Mouse (Mus musculus): ENCODE results near the gene Dcxr.

The Dcxr gene

GRCm38 (mm10) chr11:120728530-120729240, 1.6 kb upstream of the Dcxr start:
- DNase-seq = no peak

DNA sequence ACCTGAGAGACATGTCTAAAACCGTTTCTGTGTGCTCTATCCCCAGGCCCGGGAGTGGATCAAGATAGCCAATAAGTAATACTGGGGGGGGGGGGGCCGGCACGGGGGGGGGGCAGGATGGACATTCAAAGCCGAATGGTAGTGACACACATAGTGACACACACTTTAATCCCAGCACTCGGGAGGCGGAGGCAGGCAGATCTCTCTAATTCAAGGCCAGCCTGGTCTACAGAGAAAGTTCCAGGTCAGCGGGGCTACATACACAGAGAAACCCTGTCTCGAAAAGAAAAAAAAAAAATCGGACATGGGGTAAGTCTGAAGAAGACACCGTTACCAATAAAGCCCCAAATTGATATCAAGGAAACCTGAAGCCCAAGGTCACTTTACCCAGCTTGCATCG, 483 bp upstream of the Dcxr start:
- no peak for DNase-seq

GRCm38 (mm10) chr11:120726243-120727168, 575 bp downstream of the Dcxr start:
- DNase-seq = no peak

DNA sequence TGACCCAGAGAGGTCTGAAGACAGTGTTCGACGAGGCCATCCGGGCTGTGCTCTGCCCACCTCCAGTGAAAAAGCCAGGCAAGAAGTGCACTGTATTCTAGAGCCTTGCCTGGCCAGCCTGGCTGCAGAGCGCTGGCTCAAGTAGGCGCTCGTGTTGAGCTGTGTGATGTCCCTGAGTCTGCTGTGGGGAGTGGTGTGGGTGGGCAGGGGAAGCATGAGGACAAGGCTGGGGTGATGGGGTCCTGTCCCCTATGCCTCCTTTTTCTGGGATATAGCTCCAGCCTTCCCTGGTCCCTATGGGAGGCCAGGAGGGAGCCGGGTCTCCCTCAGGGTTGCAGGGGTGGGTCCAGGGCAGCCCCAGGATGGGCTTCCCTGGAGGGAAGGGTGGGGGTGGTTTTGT, 3.6 kb downstream of the Dcxr start:
- no peak for DNase-seq

DNA sequence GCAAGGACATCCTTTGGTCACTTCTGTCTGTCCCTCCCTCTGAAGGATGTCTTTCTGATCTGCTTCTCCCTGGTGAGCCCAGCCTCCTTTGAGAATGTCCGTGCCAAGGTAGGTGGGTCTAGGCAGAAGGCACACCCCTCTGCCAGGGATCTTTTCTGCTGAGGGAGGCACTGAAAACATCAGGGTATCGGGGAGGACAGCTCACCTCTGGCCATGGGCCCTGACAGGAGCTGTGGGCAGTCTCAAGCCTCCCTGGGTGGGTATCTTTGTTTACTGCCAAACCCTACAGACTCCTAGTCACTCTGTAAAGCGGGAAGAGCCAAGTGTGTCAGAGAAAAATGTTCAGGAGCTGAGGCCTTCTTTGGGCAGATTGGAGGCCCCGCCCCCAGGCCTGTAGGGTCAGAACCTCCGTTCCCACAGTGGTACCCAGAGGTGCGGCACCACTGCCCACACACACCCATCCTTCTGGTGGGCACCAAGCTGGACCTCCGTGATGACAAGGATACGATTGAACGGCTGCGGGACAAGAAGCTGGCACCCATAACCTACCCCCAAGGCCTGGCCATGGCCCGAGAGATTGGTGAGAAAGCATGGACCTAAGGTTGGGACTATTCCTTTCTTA, 4.2 kb downstream of the Dcxr start:
- DNase-seq = no peak

- no peak for DNase-seq
These were observed 4.9 kb downstream of the Dcxr start for GRCm38 (mm10) chr11:120722067-120722630.

- peak; percentile 63 for DNase-seq
These were observed 5.7 kb downstream of the Dcxr start, which contains the start of gene Rac3 for GRCm38 (mm10) chr11:120721124-120722066. TSS of gene Rac3 (plus strand) at chr11:120721470.

GRCm38 (mm10) chr11:120720450-120720849, 6.6 kb downstream of the Dcxr start:
- DNase-seq = peak; percentile 90

DNA sequence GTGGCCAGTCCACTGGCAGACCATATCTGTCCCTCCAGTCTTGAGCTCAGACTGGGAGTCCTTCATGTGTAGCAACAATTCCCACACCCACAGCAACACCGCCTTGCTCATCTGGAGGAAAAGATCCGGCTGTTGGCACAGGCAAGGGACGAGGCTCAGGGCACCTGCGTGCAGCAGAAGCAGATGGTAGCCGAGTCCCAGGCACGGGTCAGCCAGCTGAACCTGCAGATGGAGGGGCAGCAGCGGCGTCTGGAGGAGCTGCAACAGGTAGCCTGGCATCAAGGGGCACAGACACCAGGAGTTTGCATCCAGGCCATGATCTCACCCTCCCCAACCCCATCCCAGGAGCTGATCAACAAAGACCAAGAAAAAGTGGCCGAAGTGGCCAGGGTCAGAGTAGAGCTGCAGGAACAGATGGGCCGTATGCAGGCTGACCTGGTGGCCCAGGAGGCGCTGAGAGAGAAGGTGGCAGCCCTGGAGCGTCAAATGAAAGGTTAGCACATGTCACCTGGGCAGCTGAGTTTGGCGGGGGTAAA, 7.2 kb downstream of the Dcxr start:
- DNase-seq = no peak

DNA sequence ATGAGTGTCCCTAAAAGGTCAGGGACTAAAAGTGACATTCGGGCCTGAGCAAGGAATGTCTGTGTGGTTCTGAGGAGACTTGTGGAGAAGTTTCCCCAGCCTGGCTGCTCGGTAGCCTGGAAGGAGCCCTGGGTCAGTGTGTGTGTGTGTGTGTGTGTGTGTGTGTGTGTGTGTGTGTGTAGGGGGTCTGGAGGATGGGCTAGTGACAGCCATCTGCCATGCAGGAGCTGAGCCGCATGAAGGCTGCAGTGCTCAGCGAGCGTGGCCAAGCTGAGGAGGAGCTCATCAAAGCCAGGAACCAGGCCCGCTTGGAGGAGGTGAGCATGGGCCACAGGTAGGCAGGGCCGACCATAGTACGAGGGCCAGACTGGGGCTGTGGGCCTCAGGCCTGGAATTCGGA, 7.8 kb downstream of the Dcxr start:
- DNase-seq = no peak

- DNase-seq = no peak
These were observed 11.9 kb downstream of the Dcxr start for GRCm38 (mm10) chr11:120715131-120715530.

DNA sequence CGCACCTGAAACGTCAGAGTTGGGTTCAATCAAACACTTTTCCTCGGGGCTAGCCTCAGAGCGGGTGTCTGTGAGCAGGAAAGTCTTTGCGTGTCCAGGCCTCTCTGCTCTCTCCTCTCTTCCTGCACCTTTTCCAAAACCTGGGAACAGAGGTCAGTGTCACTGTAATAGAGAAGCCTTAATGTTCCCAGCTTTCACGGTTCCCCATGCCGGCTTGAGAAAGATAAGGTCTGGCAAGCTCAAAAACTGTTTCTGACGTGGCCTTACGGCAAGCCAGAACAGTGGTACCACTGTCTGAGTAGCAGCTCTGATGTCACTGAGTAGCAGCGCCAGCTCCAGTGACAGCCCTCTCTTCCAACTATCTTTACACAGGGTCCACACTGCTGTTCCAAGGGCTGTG, 12.5 kb downstream of the Dcxr start:
- no peak for DNase-seq

- DNase-seq = peak; percentile 99
These were observed 13.2 kb downstream of the Dcxr start, which contains the start of the genes Cenpx and Lrrc45 for GRCm38 (mm10) chr11:120713580-120714518. TSS of gene Cenpx (minus strand) at chr11:120713738. TSS of gene Lrrc45 (plus strand) at chr11:120713925.

GRCm38 (mm10) chr11:120712771-120713568, 14.1 kb downstream of the Dcxr start:
- peak; percentile 39 for DNase-seq

DNA sequence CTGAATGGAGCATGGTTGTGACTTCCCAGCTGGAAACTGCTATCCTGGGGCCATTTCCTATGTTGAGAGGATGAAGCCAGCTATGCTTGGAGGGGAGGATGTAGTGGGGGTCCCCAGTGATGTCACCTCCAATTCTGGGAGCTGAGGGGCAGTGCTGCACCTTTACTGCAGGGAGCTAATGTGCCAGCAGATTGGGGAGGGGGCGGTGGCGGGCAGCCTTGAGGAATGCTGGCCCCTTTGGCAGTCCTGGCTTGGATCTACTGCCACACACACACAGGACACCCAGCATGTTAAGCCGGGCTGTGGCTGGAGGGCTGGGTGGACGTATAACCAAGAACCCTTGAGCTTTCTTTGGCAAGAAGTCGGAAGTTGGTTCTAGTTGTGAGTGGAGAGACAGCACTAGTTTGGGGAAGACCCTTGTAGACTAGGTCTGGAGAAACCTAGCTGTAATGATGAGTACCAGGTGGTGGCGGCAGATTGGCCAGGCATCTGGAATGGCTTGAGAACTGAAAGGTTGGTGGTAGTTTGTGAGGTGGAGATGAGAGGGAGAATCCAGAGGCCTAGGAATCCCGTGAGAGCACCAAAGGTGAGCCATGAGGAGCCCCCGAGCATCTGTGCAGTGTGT, 15.0 kb downstream of the Dcxr start:
- DNase-seq = no peak

GRCm38 (mm10) chr11:120710672-120711071, 16.4 kb downstream of the Dcxr start:
- DNase-seq = no peak

DNA sequence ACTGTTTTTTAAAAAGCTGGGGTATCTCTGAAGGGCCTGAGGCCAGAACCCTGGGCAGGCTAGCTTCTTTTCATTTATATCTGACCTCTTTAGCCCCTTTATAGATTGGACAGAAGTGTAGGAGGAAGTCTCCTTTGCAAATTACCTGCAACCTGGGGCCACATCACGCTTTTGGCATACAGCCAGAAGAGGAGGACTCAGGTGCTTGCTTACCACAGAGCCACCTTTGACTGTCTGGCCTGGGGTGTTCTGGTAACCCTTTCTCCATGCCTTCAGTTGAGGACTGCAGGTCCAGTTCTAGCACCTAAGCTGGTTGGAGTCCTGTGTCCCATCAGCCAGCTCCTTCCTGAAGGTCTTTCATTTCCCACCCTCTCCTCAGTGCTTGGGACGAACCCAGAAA, 17.5 kb downstream of the Dcxr start:
- no peak for DNase-seq

DNA sequence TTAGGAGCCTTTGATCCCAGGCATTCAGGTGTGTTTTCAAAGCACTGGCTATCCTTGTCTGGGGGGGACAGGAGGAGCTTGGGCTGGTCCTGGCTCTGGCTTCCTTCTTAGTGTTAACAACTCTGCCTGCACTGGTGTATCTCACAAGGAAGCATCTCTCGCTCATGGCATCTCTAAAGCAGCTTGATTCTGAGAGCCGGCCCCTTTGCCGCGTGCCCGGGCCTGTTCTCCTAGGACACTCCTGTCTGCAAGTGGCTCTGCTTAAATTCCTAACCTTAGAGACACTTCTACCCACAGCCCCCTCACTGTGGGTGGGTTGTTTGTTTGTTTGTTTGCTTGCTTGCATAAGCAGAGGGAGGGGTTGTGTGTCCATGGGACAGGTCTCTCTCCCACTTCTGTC, 19.1 kb downstream of the Dcxr start:
- DNase-seq = no peak

DNA sequence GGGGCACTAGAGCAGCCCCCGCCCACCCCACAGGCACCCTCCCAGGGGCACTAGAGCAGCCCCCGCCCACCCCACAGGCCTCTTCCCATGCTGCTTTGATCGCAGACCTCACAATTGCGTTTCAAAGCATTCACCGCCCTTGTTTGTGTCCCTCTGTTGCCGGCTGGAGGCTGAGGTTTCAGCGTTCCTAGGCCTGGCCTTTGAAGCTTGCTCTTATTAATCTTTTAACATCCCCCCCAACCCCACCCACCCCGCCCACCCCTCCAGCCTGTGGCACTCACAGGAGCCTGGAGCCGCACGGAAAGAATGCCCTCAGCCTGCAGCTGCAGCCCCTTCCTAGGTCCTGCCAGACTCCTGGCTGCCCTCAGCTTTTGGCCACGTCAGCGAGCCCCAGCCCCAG, 19.9 kb downstream of the Dcxr start:
- no peak for DNase-seq

Data from right cerebral cortex, adult 18-20 months (tissue).